Mouse (Mus musculus) kidney, postnatal 36 days (tissue): ENCODE data around the gene Spag9.
"Not testable (repeated sequence)": the region's sequence is repeated elsewhere in the genome, so short reads cannot be mapped to it uniquely, and the experiment has no call there.

Source experiments
- DNase-seq, 2 experiments: peaks; one replicate each; pipeline ENCODE4 v3.0.0; 2021 to 2022; ENCODE audit warnings: mixed read lengths in 2 of 2

Gene Spag9

DNA sequence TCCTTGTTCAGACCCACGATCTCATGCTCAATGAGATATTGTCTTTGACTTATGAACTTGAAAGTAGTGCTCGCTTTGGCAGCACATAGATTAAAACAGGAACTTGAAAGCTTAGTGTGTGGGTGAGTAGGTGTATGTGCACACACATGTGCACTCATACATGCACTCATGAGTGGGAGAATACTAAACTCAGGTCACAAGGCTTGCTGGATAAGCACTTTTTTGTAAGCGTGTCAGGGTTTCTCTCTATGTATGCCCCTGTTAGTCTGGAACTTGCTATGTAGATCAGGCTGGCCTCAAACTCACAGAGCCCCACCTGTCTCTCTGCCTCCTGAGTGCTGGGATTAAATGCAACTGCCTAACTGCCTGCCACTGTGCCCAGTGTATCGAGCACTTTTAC is 8.9 kb upstream of the Spag9 start:
- DNase-seq = no peak

DNA sequence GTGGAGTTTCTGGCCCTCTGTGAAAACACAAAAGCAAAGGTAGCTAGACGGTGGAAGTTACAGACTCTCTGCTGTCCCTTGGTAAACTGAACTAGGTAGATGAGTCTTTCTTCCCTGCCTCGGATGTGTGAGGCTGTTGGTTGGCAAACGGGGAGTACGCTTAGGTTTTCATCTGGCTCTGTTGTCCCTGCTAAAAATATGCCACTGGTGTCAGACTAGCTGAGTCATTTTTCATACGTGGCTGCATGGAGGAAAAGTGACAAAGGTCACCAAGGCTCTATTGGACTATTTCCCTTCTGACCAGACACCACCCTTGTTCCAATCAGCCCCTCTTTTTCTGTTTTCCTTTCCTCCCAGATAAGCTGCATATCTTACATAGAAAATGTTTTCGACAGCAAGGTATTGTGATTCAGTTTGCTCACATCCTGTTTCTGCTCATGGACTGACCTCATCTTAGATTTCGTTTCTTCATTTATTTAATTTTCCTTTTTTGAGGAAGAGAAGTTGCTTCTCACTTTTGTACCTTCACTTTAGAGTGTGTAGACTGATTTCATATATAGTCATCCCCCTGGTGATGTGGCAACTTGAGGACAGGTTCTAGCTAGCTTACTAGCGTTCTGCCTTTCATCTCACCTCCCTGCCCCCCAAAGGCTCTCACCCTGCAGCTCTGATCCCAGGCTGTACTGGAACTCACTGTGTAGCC is 8.1 kb upstream of the Spag9 start:
- peak; percentile 32 to 56 for DNase-seq

DNA sequence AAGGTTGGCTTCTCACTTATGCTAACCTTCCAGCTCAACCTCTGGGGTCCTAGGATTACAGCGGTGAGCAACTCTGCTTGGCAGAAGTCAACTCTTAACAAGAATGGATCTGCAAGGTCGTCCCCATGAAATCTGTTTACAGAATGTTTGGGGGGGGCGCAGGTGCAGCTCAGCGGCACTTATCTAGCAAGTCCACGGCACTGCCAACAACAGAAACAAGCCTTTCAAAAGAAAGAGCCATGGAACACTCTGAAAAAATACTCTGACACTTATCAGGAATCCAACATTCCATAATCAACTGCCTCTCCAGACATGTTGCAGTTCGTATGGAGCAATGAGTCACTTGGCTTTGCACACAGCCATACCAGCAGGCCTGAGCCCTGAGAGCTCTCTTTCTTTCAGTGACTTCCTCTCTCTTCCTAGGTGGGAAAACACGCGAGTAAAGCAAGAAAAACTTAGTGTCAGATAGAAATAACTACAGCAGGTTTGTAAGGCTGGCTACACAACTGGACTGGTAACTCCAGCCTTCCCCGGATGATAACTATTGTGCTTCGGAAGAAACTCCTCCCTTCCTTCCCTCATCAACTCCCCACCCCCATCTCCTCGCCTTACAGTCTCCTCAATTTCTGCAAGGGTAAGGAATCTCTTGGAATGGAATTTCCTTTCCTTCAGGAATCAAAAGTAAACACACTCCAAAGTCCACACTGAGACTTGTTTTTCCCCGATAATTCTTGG is 7.4 kb upstream of the Spag9 start:
- peak; percentile 73 to 76 for DNase-seq

DNA sequence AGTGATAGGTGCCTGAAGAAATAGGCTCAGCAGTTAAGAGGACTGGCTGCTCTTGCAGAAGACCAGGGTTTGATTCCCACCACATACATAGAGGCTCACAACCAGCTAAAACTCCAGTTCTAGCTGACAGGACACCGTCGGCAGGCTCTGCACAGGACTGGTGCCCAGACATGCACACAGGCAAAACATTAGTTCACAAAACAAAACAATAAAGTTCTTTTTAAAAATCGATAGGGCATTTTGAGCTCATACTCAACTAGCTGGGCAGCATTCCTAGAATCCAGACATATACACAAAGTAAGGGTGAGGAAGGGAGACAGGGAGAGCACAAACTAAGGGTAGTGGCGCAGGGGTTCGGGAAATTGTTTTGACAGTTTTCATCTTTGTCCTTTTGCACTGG is 1.4 kb upstream of the Spag9 start:
- DNase-seq = no peak

DNA sequence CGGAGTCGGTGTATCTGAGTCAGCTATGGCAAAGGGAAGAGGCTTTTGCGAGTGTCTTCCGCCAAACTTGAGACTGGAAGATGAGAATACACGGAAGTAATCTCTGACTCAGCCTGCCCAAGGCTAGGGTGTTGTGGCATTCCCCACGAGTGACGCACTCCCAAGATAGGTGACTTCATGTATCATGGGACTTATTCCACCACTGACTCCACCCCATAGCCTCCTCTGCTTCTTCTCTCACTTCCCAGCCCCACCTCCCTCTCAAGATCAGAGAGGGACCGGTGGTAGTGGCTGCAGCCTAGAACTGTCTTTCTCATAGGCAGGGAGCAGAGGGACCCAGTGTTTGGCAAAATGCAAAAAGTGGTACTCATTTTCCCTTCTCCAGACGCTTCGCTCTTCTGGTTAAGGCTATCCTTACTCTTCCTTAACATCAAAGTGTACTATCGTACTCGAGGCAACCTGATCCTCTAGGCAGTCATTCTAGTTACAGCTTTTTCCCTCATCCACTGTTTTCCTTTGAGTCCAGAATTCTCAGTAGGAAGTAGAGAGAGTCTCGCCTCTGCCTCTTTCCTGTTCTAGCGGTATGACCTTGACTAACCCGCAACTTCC is 676 bp upstream of the Spag9 start:
- DNase-seq = peak; percentile 87 to 95

DNA sequence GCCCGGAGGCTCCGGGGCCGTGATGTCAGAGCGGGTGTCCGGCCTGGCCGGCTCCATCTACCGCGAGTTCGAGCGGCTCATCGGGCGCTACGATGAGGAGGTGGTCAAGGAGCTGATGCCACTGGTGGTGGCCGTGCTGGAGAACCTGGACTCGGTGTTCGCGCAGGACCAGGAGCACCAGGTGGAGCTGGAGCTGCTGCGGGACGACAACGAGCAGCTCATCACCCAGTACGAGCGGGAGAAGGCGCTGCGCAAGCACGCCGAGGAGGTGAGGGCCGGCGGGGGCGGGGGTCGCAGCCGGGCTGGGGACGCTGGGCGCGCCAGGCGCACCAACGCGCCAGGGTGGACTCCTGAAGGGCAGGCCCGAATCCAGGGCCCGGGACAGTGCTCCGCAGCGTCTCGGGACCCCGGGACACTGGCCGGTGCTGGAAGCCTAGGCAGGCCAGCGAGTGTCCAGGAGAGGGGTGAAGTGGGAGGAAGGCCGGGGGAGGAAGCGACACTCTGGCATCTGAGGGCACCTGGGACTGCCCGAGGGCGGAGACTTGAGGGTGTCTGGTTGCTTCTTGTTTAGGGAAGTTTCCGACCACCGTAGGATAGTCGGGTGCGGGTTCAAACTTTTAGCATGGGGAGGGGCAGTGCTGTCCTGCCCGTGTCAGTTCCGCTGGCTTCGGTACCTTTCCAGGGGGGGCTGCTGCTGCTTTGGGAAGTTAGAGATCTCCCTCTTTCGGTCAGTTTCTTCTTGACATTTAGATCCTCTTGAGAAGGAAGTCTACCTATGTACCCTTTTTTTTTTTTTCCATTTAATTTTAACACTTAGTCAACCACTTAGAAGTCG is 632 bp downstream of the Spag9 start:
- DNase-seq = peak; percentile 53 to 65

DNA sequence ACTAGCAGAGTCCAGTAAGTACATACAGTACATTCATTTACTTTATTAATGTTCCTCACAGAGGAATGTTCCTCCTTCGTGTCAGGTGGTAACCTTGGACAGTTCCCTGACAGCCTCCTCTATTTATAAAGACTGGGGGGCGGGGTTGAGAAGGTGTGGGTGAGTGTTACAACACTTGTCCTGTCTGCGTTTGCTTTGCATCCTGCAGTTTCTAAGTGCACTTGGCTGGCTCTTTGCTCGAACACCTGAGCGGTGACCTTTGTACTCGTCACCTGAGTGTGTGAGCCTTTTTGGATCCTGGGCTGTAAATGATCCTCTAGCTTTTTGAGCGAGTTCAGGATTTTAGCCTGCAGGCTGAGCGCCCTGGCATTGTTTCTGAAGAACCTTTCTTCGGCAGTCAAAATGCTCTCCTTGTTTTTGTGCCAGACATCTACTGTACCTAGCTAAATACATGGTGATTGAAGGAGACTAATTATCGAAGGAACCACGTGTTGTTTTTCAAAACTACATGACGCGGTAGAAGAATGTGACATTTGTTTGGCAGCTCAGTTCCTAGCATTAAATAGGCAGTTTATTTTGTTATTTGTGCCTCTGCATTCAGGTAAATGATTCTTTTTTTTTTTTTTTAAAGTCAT is 1.4 kb downstream of the Spag9 start:
- peak; percentile 88 to 93 for DNase-seq

DNA sequence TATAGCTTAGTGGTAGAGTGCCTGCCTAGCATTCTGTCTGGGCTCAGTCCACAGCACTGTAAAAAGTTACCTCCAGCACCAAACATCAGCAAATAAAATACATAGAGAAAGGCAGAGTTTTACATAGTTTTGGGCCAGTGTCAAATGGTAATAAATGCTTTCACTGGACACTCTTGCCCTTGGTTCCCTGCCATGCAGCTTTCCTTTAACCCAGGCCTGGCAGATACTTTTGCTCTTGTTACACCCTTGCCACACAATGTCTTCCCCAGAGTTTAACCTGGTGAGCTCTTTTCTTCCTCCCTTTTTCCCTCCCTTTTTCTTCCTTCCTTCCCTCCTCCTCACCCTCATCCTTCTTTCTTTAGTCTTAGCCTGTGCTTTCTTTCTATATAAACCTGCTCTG is 3.4 kb downstream of the Spag9 start:
- DNase-seq = peak in 1 of 2 experiments; percentile 39

DNA sequence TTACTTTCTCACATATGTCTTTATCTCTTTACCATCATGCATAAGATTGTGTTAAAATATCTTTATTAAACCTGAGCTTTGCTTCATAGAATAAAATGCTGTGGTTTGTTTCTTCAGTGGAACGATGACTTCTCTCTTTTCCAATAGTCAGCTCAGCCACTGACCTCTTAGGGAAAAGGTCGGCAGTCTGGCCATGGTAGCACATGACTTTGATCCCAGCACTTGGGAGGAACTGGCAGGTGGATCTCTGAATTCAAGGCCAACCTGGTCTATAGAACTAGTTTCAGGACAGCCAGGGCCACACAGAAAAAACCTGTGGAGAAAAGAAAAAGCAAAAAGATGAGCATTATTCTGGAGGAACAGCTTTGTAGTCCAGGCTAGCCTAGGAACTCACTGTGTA is 7.5 kb downstream of the Spag9 start:
- peak in 1 of 2 experiments; percentile 40 for DNase-seq

DNA sequence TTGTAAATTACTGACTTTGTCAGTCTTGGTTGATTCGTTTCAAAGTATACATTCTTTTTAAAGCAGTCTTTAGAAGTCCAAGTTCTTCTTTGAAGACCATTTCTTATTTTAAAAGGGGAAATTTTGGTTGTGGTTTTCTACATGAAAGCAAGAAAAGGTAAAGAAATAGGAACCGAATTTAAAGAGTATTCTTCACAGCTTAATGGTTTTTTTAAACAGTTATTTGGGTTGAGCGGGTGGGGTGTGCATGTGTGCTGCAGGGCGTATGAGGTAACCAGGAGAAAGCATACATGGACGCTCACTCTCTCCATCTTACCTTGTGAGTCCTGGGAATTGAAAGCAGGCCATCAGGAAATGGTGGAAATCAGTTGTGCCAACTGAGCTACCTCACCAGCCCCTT is 23.2 kb downstream of the Spag9 start:
- DNase-seq = no peak

DNA sequence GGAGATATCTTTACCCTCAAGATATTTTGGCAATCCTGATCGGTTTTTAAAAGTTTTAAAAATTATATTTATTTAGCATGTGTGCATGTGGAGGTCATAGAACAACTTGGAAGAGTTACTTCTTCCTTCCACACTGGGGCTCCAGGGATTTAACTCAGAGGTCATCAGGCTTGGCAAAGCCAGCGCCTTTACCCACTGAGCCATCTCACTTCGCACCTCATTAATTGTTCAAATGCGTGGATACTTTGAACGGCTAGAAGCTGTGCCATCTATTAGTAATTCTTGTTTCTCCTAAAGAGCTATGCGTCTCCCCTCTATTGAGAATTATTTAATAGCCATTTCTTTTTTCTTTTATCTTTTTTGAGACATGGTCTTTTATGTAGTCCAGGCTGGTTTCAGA is 24.5 kb downstream of the Spag9 start:
- peak; percentile 15 to 17 for DNase-seq

DNA sequence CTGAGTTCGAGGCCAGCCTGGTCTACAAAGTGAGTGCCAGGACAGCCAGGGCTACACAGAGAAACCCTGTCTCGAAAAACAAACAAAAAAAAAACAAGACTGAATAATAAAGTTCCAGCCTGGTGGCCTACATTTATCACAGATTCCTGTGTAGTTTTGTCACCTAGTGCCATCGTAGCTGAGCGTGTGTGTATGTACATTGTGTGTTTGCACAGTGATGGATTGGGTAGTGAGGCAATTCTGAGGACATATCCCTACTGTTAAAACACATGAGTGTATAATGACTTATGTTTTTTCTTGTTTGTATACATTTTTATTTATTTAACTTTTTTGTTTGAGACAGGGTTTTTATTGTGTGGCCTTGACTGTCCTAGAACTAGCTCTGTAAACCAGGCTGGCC is 30.4 kb downstream of the Spag9 start:
- DNase-seq = no peak

DNA sequence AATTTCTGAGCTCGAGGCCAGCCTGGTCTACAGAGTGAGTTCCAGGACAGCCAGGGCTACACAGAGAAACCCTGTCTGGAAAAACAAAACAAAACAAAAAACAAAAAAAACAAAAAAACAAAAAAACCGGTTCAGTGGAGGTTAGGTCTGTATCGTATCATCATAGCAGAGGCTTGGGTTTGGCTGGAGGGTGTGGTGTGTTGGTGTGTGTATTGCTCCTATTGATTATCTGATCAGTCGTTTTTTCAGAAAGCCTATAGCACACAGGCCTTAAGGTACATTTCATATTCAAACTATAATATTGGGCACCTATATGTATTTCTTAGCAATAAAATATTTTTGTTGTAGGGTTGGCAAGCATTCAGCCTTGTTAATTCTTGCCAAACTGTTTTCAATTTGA is 36.2 kb downstream of the Spag9 start:
- no peak for DNase-seq

DNA sequence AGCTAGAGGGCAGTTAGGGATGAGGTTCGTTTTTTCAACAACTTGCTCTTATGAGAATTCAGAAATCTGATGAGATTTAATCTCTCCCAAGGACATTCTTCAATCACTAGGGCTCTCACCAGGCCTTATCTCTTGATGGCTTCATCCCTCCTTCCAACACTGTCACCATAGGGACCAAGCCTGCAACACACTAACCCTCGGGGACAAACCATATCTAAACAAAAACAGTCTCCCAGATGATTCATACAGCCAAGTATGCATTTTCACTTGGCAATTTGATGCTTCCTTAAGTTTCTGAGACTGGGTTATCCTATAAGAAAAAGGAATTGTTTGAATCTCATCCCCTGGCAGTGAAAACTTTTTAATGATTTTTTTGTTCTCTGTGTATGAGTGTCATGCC is 37.1 kb downstream of the Spag9 start:
- DNase-seq = no peak

DNA sequence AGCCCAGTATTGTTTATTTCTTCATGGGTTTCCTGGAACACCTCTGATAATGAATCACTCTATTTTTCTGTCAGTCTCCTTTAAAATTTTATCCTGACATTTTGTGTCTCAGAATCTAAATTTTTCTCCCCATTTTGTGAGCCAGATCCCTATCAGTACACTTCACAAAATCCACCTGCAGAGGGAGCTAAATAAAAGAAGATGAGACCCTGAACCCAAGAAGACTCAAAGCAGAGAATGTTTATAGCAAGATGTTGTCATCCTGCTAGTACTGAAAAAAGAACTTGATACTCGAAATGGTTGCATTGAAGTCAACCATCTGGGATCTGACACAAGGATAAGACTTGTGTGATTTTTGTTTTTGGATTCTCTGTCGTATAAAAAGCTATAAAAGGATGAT is 40.1 kb downstream of the Spag9 start:
- no peak for DNase-seq

DNA sequence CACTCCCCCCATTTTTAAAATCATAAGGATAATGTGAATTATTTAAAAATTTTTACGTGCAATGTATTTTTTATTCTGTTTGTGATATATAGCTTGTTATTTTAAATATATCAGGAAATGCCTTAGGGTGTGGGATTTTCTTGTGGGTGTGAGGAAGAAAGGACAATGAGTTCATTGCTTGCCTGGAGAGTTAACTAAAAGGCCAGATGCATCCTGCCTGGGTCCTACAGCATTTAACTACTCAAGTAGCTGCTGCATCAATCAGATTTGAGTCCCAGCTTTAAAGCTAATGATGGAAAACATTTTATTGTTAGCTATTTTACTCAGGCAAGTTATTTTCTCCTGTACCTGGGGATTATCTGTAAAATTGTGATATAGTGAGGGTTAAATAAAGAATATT is 45.6 kb downstream of the Spag9 start:
- DNase-seq = no peak

DNA sequence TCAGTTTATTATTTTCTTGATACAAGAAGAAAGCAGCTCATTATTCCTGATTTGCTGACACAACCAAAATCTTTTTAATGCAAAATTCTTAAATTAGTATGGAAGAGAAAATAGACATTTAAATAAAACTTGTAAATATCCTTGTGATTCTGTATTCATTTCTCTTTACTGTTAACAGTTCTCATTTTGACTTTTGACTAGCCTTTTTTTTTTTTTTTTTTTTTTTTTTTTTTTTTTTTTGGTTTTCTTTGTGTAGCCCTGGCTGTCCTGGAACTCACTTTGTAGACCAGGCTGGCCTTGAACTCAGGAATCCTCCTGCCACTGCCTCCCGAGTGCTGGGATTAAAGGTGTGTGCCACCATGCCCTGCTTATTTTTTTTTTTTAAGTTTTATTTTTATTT is 46.4 kb downstream of the Spag9 start:
- not testable (repeated sequence) for DNase-seq

DNA sequence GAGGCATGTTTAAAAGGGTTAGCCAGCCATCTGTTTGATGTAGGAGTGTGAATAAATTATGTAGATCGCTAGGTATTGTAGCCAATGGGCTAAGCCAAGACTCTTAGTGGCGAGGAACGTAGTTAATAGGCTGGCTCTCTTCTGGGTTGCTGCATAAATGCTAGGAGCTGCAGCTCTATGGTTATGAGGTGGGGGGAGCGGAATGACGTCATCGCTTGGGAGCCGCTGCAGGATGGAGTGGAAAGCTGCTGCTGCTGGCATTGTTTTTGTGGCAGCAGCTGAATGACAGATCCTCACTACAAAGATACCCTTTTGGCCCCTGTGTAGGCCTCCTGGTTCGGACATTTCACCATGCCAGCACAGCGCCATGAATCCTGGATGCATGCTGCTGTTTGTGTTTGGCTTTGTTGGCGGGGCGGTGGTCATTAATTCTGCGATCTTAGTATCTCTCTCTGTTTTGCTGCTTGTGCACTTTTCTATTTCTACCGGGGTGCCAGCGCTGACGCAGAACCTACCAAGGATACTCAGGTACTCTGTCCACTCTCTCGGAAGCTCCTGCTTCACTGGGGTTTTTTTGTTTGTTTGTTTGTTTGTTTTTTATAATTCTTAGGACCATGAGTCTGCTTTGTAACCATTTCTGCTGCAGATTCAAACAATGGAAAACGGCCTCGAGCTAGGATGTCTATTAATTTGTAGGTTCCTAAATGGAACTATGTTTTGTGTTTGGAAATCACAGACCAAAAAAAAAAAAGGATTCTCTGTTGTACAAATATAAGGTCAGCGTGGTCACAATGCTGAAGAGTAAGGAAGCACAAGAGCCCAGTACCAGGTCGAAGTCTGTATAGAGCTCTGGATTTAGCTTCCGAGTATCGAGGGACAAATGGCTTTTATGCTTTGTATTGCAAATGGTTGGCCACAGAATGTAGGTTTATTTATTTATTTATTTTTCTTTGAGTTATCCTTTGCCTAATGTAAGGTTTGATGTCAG is 48.4 kb downstream of the Spag9 start:
- DNase-seq = peak; percentile 86

DNA sequence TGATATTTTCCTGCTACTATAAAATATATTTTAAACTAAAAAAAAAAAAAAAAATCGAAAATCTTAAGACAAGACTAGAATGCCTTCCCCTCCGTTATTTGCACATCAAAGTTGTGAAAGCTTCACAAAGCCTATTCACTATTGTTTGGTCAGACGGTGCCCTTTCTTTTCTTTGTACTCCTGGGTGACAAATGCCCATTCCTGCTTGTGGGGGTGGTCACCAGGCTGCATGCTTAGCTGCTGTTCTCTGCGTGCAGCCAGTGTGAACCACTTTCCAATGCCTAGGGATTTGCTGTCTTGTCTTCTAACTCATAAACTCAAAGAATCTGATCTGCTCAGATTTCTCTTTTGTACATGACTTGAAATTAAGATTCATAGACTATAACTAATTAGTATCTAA is 49.1 kb downstream of the Spag9 start:
- no peak for DNase-seq

DNA sequence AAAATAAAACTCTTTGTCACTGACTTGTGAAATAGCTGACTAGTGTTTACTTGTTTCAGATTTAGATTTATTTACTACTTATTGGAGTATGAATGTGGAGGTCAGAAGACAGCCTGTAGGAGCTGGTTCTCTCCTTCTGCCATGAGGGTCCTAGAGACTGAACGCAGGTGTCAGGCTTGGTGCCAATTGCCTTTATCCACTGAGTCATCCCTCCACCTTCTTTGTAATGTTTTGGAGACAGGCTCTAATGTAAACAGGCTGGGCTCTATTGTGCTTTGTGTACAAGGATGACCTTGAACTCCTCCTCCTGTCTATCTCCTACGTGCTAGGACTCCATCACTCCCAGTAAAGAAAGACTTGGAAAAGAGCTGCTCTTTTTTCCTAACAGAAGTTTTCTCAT is 51.4 kb downstream of the Spag9 start:
- DNase-seq = no peak

DNA sequence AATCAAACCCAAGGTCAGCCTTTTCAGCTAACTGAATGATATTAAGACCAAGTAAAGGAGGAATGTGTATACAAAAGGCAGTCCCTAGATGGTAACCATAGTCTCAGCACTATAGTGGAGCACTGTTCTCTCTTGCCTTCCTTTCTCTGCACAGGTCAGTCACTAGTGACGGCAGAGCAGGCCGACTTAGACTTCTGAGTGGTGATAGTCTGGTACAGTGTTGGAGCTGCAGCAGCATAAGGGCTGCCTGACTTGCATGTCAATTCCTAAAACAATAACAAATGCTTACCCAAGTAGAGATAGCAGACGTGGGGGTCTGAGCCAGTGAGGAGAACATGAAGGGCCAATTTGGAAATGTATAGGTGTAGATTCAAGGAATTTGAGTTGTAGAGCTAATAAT is 58.3 kb downstream of the Spag9 start:
- DNase-seq = no peak

DNA sequence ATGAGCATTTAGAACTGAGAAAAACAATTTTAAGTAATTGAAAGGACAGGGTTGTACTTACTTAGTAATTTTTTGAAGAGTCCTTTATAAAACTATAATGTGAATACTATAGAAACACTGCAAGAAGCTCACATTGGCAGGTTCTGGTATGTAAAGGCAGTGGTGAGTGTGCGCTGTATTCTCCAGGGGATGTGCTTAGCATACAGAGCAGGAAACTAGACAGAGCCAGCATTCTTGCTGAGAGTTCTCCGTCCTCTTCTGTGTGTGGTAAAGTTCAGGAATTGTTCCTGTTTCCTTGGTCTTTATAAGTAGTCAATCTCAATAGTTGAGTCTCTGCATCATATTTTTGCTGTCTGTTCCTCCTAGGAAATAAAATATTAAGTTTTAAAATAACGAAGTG is 59.0 kb downstream of the Spag9 start:
- no peak for DNase-seq
